Mouse (Mus musculus) G1E (cell line): ENCODE results near the gene Shank2.

Experiments
- CTCF ChIP-seq: IDR thresholded peaks from 2 replicates; pipeline ENCODE4 v1.5.1; 2012; ENCODE audit warnings: low read depth, low read length, inconsistent platforms, mixed read lengths
- GATA1 ChIP-seq: IDR thresholded peaks from 2 replicates; pipeline ENCODE4 v1.6.1; 2012; ENCODE audit warnings: borderline replicate concordance, low read length, inconsistent platforms, mixed read lengths
- GATA2 ChIP-seq: IDR thresholded peaks from 2 replicates; pipeline ENCODE4 v1.6.1; 2012; ENCODE audit warnings: low read depth, low read length, inconsistent platforms, borderline replicate concordance
- POLR2AphosphoS5 ChIP-seq: IDR thresholded peaks from 2 replicates; pipeline ENCODE4 v1.6.1; 2012; ENCODE audit warnings: low read depth, low read length, inconsistent platforms; ENCODE audit not compliant: insufficient replicate concordance
- TAL1 ChIP-seq: conservative IDR thresholded peaks from 2 replicates; pipeline ENCODE4 v1.6.1; 2012; ENCODE audit warnings: low read depth, low read length, inconsistent platforms, mixed read lengths

- TF ChIP-seq CTCF (no peak), POLR2AphosphoS5 (no peak), TAL1 (no peak), GATA2 (no peak), GATA1 (no peak)
These were observed 235.1 kb downstream of the Shank2 start for GRCm38 (mm10) chr7:144236802-144237201.
